Mouse (Mus musculus): ENCODE data around the gene Slc6a11. TPM values are rescaled to one million over a fixed set of nuclear protein-coding genes. Genes with fewer than 3 reads are reported as not detected.

Slc6a11 gene
- 0.24 and 0.29 TPM in 2 replicates for polyA plus RNA-seq (2015; fragmentation: Nextera tagmentation; extraction: Ambion mirVana)

GRCm38 (mm10) chr6:114131122-114131872 is at the start of gene Slc6a11:
TSS of gene Slc6a11 (plus strand) at chr6:114131241.
- 0 out of 2 replicates have a peak, but pooled peaks have one; percentile 25 for ATAC-seq
- peak within 1 kb of the TSS; percentile 41 for H3K4me3 ChIP-seq (replicated peaks)
- peak within 1 kb of the TSS; percentile 82 for H3K4me2 ChIP-seq (replicated peaks)
- peaks cover 34% of the 10 kb centered on the region for H3K27me3 ChIP-seq (replicated peaks)
- H3K9me3 ChIP-seq: no peaks in the 10 kb centered on the region
- H3K27ac ChIP-seq: no peak within 1 kb of the TSS
- H3K36me3 ChIP-seq: no peaks in the 10 kb centered on the region
- peaks cover 7% of the 10 kb centered on the region for H3K4me1 ChIP-seq (replicated peaks)
- WGBS: 3% methylated on average over 76 of the region's 76 CpGs
- no peak within 1 kb of the TSS for H3K9ac ChIP-seq

DNA sequence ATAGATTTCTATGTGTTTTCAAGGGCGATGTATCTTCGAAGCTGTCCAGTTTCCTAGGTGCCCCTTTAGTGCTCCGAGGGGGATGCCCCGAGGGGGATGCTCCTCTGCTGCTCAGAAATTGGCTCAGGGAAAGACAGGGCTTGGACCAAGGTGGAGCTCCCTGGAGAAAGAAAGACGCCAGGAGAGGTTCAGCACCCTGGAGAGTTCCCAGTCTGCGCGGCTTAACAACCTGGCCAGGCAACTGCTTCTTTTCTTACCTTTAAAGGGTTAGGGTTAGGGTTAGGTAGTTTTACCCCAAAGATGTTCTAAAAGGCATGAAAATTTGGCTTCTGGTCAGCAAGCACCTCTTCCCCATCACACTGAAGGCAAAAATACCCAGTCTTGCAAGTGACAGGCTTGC is 43.9 kb upstream of the Slc6a11 start:
- Histone ChIP-seq H3K4me3 (replicated peaks) (no peak overlapping the region), H3K9ac (no peak overlapping the region), H3K9me3 (no peaks in the 10 kb centered on the region), H3K4me1 (replicated peaks) (no peaks in the 10 kb centered on the region), H3K27ac (no peak overlapping the region), H3K27me3 (replicated peaks) (peaks cover 3% of the 10 kb centered on the region; the same call in 1 of the 2 replicates), H3K36me3 (no peaks in the 10 kb centered on the region), H3K4me2 (replicated peaks) (no peak overlapping the region)
- 22% methylated on average over 7 of the region's 7 CpGs for WGBS
- no peak for ATAC-seq

GRCm38 (mm10) chr6:114089626-114090025 is 41.4 kb upstream of the Slc6a11 start:
- H3K27ac ChIP-seq: no peak overlapping the region
- peaks cover 3% of the 10 kb centered on the region; the same call in 1 of the 2 replicates for H3K27me3 ChIP-seq (replicated peaks)
- no peak overlapping the region for H3K4me3 ChIP-seq (replicated peaks)
- no peak overlapping the region; the same call in 1 of the 2 replicates for H3K9ac ChIP-seq
- no peaks in the 10 kb centered on the region for H3K4me1 ChIP-seq (replicated peaks)
- no peak for ATAC-seq
- no peaks in the 10 kb centered on the region for H3K36me3 ChIP-seq
- H3K9me3 ChIP-seq: no peaks in the 10 kb centered on the region
- H3K4me2 ChIP-seq (replicated peaks): no peak overlapping the region
- 14% methylated on average over 5 of the region's 5 CpGs for WGBS

GRCm38 (mm10) chr6:114092216-114092615 is 38.8 kb upstream of the Slc6a11 start:
- Histone ChIP-seq H3K36me3 (no peaks in the 10 kb centered on the region), H3K27ac (no peak overlapping the region), H3K27me3 (replicated peaks) (peaks cover 3% of the 10 kb centered on the region; the same call in 1 of the 2 replicates), H3K4me1 (replicated peaks) (no peaks in the 10 kb centered on the region), H3K9ac (no peak overlapping the region), H3K4me3 (replicated peaks) (no peak overlapping the region), H3K9me3 (no peaks in the 10 kb centered on the region), H3K4me2 (replicated peaks) (no peak overlapping the region)
- WGBS: 45% methylated on average over 9 of the region's 9 CpGs
- no peak for ATAC-seq

DNA sequence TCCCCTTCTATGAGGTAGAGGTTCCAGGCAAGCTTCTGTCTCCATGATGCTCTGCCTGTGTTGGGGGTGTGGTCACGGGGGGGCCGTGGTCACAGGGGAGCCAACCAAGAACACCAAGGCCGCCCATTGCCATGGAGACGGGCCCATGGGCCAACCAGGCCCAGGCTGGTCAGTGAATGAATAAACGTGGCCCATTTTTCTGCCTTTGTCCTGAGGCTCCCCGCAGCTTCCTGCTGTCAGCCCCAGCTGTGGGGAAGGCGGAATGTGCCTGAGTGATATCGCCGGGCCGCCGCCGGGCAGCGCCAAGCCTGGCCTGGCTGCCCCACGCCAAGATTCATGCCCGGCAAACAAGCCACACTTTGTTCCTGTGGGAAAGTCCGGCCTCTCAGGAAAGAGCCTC is 36.8 kb upstream of the Slc6a11 start:
- ATAC-seq: no peak
- 70% methylated on average over 16 of the region's 16 CpGs for WGBS

DNA sequence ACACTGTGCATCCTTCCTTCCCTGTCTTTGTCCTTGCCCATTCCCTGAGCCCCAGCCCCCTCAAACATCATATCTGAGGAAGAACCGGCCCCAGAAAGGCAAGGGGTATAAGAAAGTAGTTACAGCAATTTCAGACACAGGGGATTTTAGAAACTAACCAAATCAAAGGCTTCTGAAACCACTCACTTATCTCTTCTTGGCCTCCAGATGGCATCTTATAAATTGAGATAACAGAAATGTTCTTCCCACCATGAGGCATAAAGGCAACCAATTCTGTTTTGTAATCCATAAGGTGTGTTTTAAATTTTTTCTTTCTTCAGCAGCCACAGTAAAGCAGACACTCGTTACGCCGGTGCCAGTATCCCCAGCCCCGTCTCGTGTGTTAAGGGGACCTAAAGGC is 34.5 kb upstream of the Slc6a11 start:
- WGBS: 78% methylated on average over 6 of the region's 6 CpGs
- H3K9ac ChIP-seq: no peak overlapping the region
- no peak overlapping the region for H3K4me3 ChIP-seq (replicated peaks)
- H3K9me3 ChIP-seq: no peaks in the 10 kb centered on the region
- H3K4me1 ChIP-seq (replicated peaks): no peaks in the 10 kb centered on the region
- H3K27me3 ChIP-seq (replicated peaks): no peaks in the 10 kb centered on the region
- no peaks in the 10 kb centered on the region for H3K36me3 ChIP-seq
- no peak overlapping the region for H3K27ac ChIP-seq
- H3K4me2 ChIP-seq (replicated peaks): no peak overlapping the region
- no peak for ATAC-seq

More for the DNA sequence above, 36.8 kb upstream of the Slc6a11 start:
- Histone ChIP-seq H3K4me2 (replicated peaks) (no peak overlapping the region), H3K4me3 (replicated peaks) (no peak overlapping the region), H3K9ac (no peak overlapping the region), H3K4me1 (replicated peaks) (no peaks in the 10 kb centered on the region), H3K36me3 (no peaks in the 10 kb centered on the region), H3K27ac (no peak overlapping the region), H3K9me3 (no peaks in the 10 kb centered on the region), H3K27me3 (replicated peaks) (no peaks in the 10 kb centered on the region; the same call in 1 of the 2 replicates)

- Histone ChIP-seq H3K4me2 (replicated peaks) (no peak overlapping the region), H3K9ac (no peak overlapping the region), H3K9me3 (no peaks in the 10 kb centered on the region), H3K27me3 (replicated peaks) (no peaks in the 10 kb centered on the region), H3K36me3 (no peaks in the 10 kb centered on the region), H3K4me3 (replicated peaks) (no peak overlapping the region), H3K27ac (no peak overlapping the region), H3K4me1 (replicated peaks) (no peaks in the 10 kb centered on the region)
- ATAC-seq: no peak
- 71% methylated on average over 8 of the region's 8 CpGs for WGBS
Observed at GRCm38 (mm10) chr6:114101923-114102322, 29.1 kb upstream of the Slc6a11 start.

DNA sequence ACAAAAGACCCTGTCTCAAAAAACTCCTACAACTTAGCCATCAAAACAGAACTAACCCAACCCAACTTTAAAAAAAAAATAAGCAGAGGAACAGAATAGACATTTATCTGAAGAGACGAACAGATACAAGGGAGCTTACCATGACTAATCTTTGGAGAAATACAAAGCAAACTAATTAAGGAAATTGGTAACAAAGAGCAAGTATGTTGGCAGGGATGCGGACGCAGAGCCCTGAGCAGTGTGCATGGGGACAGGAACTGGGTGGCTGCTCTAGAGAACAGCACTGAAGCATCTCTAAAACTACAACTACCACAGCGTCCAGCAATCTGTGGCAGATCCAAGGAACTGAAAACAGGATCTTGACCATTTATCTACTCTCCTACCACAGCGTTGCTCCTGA is 11.5 kb upstream of the Slc6a11 start:
- 78% methylated on average over 5 of the region's 5 CpGs for WGBS
- Histone ChIP-seq H3K27me3 (replicated peaks) (peaks cover 3% of the 10 kb centered on the region; the same call in 1 of the 2 replicates), H3K9ac (no peak overlapping the region), H3K4me3 (replicated peaks) (no peak overlapping the region), H3K36me3 (no peaks in the 10 kb centered on the region), H3K27ac (no peak overlapping the region), H3K4me1 (replicated peaks) (no peaks in the 10 kb centered on the region), H3K9me3 (no peaks in the 10 kb centered on the region), H3K4me2 (replicated peaks) (no peak overlapping the region)
- no peak for ATAC-seq

DNA sequence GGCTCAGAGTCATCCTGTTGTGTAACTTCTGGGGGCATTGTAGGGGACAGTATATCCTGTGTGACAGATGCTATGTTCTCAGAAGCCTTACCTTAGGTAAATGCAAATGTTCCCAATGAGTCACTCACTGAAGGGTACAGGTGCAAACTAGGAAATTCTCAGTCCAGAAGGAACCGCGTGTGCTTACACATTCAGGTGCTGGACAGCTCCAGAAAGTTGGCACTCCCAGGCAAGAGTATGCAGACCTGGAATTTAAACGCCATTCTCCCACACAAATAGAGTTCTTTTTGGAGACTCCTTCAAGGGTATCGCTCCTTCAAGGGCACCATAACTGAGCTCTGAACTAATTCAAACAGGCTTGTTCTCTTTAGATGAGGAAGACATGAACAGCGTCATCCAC is 5.5 kb upstream of the Slc6a11 start:
- H3K4me2 ChIP-seq (replicated peaks): no peak overlapping the region
- peaks cover 13% of the 10 kb centered on the region for H3K27me3 ChIP-seq (replicated peaks)
- H3K9ac ChIP-seq: no peak overlapping the region
- no peak overlapping the region for H3K4me3 ChIP-seq (replicated peaks)
- H3K27ac ChIP-seq: no peak overlapping the region
- no peaks in the 10 kb centered on the region for H3K9me3 ChIP-seq
- WGBS: 60% methylated on average over 5 of the region's 5 CpGs
- no peaks in the 10 kb centered on the region for H3K36me3 ChIP-seq
- H3K4me1 ChIP-seq (replicated peaks): no peaks in the 10 kb centered on the region
- no peak for ATAC-seq

GRCm38 (mm10) chr6:114132472-114132871 is 1.4 kb downstream of the Slc6a11 start:
- no peak overlapping the region for H3K27ac ChIP-seq
- no peak overlapping the region for H3K9ac ChIP-seq
- no peak for ATAC-seq
- peaks cover 34% of the 10 kb centered on the region for H3K27me3 ChIP-seq (replicated peaks)
- H3K36me3 ChIP-seq: no peaks in the 10 kb centered on the region
- WGBS: 76% methylated on average over 3 of the region's 3 CpGs
- no peak overlapping the region for H3K4me2 ChIP-seq (replicated peaks)
- no peak overlapping the region for H3K4me3 ChIP-seq (replicated peaks)
- H3K4me1 ChIP-seq (replicated peaks): peaks cover 7% of the 10 kb centered on the region
- no peaks in the 10 kb centered on the region for H3K9me3 ChIP-seq

DNA sequence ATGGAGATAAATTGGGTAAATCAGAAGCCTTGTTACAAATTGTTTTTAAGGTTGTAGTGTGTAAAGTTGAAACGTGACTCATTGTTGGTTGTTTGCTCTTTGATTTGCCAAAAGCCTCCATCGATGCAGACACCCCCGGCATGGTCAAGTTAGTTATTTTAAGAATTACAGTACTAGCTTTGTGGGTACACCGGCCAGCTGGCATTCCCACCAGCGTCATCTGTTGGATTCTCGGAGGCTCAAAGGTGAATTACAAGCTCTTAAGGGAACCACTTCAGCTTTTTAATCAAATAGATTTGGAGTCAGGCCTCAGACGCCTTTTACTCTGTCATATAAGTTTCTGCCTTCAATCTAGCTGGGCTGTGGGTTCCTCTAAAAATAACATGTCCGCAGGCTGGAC is 1.9 kb downstream of the Slc6a11 start:
- ATAC-seq: no peak
- Histone ChIP-seq H3K9me3 (no peaks in the 10 kb centered on the region), H3K9ac (no peak overlapping the region), H3K4me2 (replicated peaks) (no peak overlapping the region), H3K4me3 (replicated peaks) (no peak overlapping the region), H3K4me1 (replicated peaks) (peaks cover 7% of the 10 kb centered on the region), H3K27me3 (replicated peaks) (peaks cover 36% of the 10 kb centered on the region), H3K27ac (no peak overlapping the region), H3K36me3 (no peaks in the 10 kb centered on the region)
- 79% methylated on average over 8 of the region's 8 CpGs for WGBS

DNA sequence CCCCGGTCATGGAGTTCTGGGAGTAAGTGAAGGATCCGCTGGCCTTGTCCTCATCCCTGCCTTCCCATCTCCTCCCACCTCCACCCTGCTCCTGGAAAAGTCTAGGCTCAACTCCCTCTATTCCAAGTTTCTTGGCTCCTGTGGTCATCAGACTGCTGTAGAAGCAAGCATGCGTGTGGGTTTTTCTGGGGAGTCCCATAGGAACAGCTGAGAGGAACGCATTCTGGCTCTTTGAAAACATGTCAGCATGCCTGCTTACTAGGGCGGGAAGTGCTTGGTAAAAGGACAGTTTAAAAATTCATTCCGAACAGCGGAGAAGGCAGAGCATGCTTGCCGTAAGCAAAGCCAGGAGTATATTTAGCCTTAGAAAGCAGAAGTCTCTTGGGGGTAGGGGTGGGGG is 7.9 kb downstream of the Slc6a11 start:
- Histone ChIP-seq H3K36me3 (no peaks in the 10 kb centered on the region), H3K27ac (no peak overlapping the region), H3K9me3 (no peaks in the 10 kb centered on the region), H3K9ac (no peak overlapping the region), H3K4me3 (replicated peaks) (no peak overlapping the region), H3K4me1 (replicated peaks) (no peaks in the 10 kb centered on the region), H3K4me2 (replicated peaks) (no peak overlapping the region), H3K27me3 (replicated peaks) (0 out of 2 replicates have a peak, but pooled peaks cover 2% of the 10 kb centered on the region)
- no peak for ATAC-seq
- WGBS: 80% methylated on average over 8 of the region's 8 CpGs

GRCm38 (mm10) chr6:114141481-114141880 is 10.4 kb downstream of the Slc6a11 start:
- H3K9ac ChIP-seq: no peak overlapping the region
- H3K4me2 ChIP-seq (replicated peaks): no peak overlapping the region
- H3K9me3 ChIP-seq: no peaks in the 10 kb centered on the region
- no peaks in the 10 kb centered on the region for H3K4me1 ChIP-seq (replicated peaks)
- H3K4me3 ChIP-seq (replicated peaks): no peak overlapping the region
- no peak for ATAC-seq
- no peak overlapping the region for H3K27ac ChIP-seq
- no peaks in the 10 kb centered on the region for H3K36me3 ChIP-seq
- H3K27me3 ChIP-seq (replicated peaks): peaks cover 2% of the 10 kb centered on the region; the same call in 1 of the 2 replicates
- 70% methylated on average over 3 of the region's 3 CpGs for WGBS

All from intestine, embryonic 15.5 days (tissue).